18 mouse cellular contexts compared by ENCODE assay signal in genomic region chr3:154766321-154766720, GRCm38 (mm10).
"Had no signal": no experiment of that assay in that cellular context is flagged by ENCODE, and none has a peak within 500 bp of the region (broad histone marks: within the 10 kb centered on the region; RNA-seq: fewer than 3 reads in every experiment).

No protein-coding gene starts in this region.

- H3K9me3 ChIP-seq: midbrain, embryonic 12.5 days; midbrain, embryonic 15.5 days; neural tube, embryonic 12.5 days; neural tube, embryonic 15.5 days; stomach, embryonic 15.5 days had no signal

- H3K4me3 ChIP-seq: left cerebral cortex, adult 2 months; midbrain, embryonic 12.5 days; midbrain, embryonic 15.5 days; neural tube, embryonic 12.5 days; neural tube, embryonic 15.5 days; stomach, embryonic 15.5 days had no signal

- ATAC-seq: liver, postnatal 0 days; lung, postnatal 0 days; midbrain, embryonic 15.5 days had no signal

- H3K9ac ChIP-seq: liver, embryonic 14.5 days; liver, postnatal 0 days; lung, embryonic 14.5 days; midbrain, embryonic 12.5 days; midbrain, embryonic 15.5 days; neural tube, embryonic 12.5 days; neural tube, embryonic 15.5 days; stomach, embryonic 15.5 days had no signal

- H3K36me3 ChIP-seq: midbrain, embryonic 12.5 days; midbrain, embryonic 15.5 days; neural tube, embryonic 12.5 days; neural tube, embryonic 15.5 days; stomach, embryonic 15.5 days had no signal

- H3K27me3 ChIP-seq: midbrain, embryonic 12.5 days; midbrain, embryonic 15.5 days; neural tube, embryonic 12.5 days; neural tube, embryonic 15.5 days; stomach, embryonic 15.5 days had no signal

- DNase-seq: kidney, adult 18-20 months; kidney, postnatal 36 days; layer of hippocampus, postnatal 36 days; liver, postnatal 0 days; lung, embryonic 14.5 days; right cerebral cortex, postnatal 25 days; spleen, adult 18-20 months; thymus, postnatal 36 days had no signal

- H3K27ac ChIP-seq: kidney, postnatal 0 days; left cerebral cortex, adult 2 months; liver, embryonic 14.5 days; macrophage; midbrain, embryonic 12.5 days; midbrain, embryonic 15.5 days; neural tube, embryonic 12.5 days; neural tube, embryonic 15.5 days; stomach, embryonic 15.5 days had no signal

- H3K4me2 ChIP-seq: lung, embryonic 14.5 days; midbrain, embryonic 12.5 days; midbrain, embryonic 15.5 days; neural tube, embryonic 12.5 days; neural tube, embryonic 15.5 days; stomach, embryonic 15.5 days had no signal

- H3K4me1 ChIP-seq: midbrain, embryonic 12.5 days; midbrain, embryonic 15.5 days; neural tube, embryonic 12.5 days; neural tube, embryonic 15.5 days; stomach, embryonic 15.5 days had no signal
